Mouse (Mus musculus): Measurements from ENCODE around the gene Btc. TPM values are rescaled to one million over a fixed set of nuclear protein-coding genes. Genes with fewer than 3 reads are reported as not detected.
A peak's percentile ranks its signal among the peaks of the same experiment; 100 is the strongest.

Btc gene
- under 1 TPM; 0.37 to 0.62 TPM for total RNA-seq (2021)
- long read RNA-seq, experiment 1, partial matches to known transcripts = 0 of 1 reads
- long read RNA-seq, experiment 1, other reads (novel, unspliced or antisense) = 0 of 1 reads
- long read RNA-seq, experiment 2 = 0 reads

- DNase-seq (ENCODE audit: low spot score in 2 of 2) = peak; percentile 43 to 57
Observed at GRCm38 (mm10) chr5:91402339-91403211, at the start of gene Btc. Gene Btc, minus strand, starts transcription at chr5:91402994.

GRCm38 (mm10) chr5:91444981-91445517, 42.3 kb upstream of the Btc start:
- DNase-seq (ENCODE audit: low spot score in 2 of 2) = peak in 1 of 2 experiments; percentile 32

- DNase-seq (ENCODE audit: low spot score in 2 of 2) = no peak
Observed at GRCm38 (mm10) chr5:91436563-91436962, 33.8 kb upstream of the Btc start.

GRCm38 (mm10) chr5:91434723-91435658, 32.2 kb upstream of the Btc start:
- no peak for DNase-seq (ENCODE audit: low spot score in 2 of 2)

- DNase-seq (ENCODE audit: low spot score in 2 of 2) = no peak
Observed at GRCm38 (mm10) chr5:91428547-91428946, 25.8 kb upstream of the Btc start.

GRCm38 (mm10) chr5:91413814-91414213, 11.0 kb upstream of the Btc start:
- DNase-seq (ENCODE audit: low spot score in 2 of 2) = no peak

GRCm38 (mm10) chr5:91404263-91404662, 1.5 kb upstream of the Btc start:
- DNase-seq (ENCODE audit: low spot score in 2 of 2) = no peak

- no peak for DNase-seq (ENCODE audit: low spot score in 2 of 2)
Observed at GRCm38 (mm10) chr5:91403281-91403680, 487 bp upstream of the Btc start.

- DNase-seq (ENCODE audit: low spot score in 2 of 2) = no peak
Observed at GRCm38 (mm10) chr5:91400493-91401096, 2.2 kb downstream of the Btc start.

- DNase-seq (ENCODE audit: low spot score in 2 of 2) = no peak
Observed at GRCm38 (mm10) chr5:91375467-91375866, 27.3 kb downstream of the Btc start.

- DNase-seq (ENCODE audit: low spot score in 2 of 2) = peak; percentile 43 to 79
Observed at GRCm38 (mm10) chr5:91368061-91368565, 34.7 kb downstream of the Btc start.

GRCm38 (mm10) chr5:91366925-91367324, 35.9 kb downstream of the Btc start:
- peak; percentile 34 to 36 for DNase-seq (ENCODE audit: low spot score in 2 of 2)

GRCm38 (mm10) chr5:91363274-91363991, 39.4 kb downstream of the Btc start:
- DNase-seq (ENCODE audit: low spot score in 2 of 2) = peak in 1 of 2 experiments; percentile 45

- no peak for DNase-seq (ENCODE audit: low spot score in 2 of 2)
Observed at GRCm38 (mm10) chr5:91352645-91353044, 50.1 kb downstream of the Btc start.

- DNase-seq (ENCODE audit: low spot score in 2 of 2) = no peak
Observed at GRCm38 (mm10) chr5:91345681-91346080, 57.1 kb downstream of the Btc start.

GRCm38 (mm10) chr5:91345064-91345463, 57.7 kb downstream of the Btc start:
- no peak for DNase-seq (ENCODE audit: low spot score in 2 of 2)

- DNase-seq (ENCODE audit: low spot score in 2 of 2) = no peak
Observed at GRCm38 (mm10) chr5:91341981-91342760, 60.6 kb downstream of the Btc start.

- no peak for DNase-seq (ENCODE audit: low spot score in 2 of 2)
Observed at GRCm38 (mm10) chr5:91334227-91334626, 68.6 kb downstream of the Btc start.
